ENCODE assay signal across 8 mouse cellular contexts in genomic region chr2:30414101-30414500, GRCm38 (mm10). TPM values are rescaled to one million over a fixed set of nuclear protein-coding genes. Genes with fewer than 3 reads are reported as not detected.
DNase-seq lines count a peak whose midpoint lies in the region; ATAC-seq and TF ChIP-seq lines count a peak whose summit lies in the region.

No protein-coding gene starts in this region.

- ATAC-seq in hindbrain, embryonic 12.5 days (ENCODE audit: low FRiP score): no peak
- ATAC-seq in midbrain, embryonic 16.5 days: no peak

- H3K9ac ChIP-seq in hindbrain, embryonic 12.5 days: no peak overlapping the region
- H3K9ac ChIP-seq in midbrain, embryonic 16.5 days (ENCODE audit: low read depth, low read length): no peak overlapping the region

- peak overlapping the region; percentile 98 for H3K27ac ChIP-seq in layer of hippocampus, adult 2 months
- no peak overlapping the region for H3K27ac ChIP-seq in hindbrain, embryonic 12.5 days
- no peak overlapping the region for H3K27ac ChIP-seq in midbrain, embryonic 16.5 days (ENCODE audit: low read length)

- WGBS in hindbrain, embryonic 12.5 days: 85% methylated on average over 4 of the region's 4 CpGs
- 97% methylated on average over 4 of the region's 4 CpGs for WGBS in midbrain, embryonic 16.5 days

- no peak for TF ChIP-seq CTCF in layer of hippocampus, adult 2 months (conservative IDR thresholded peaks at IDR 0.05)

- H3K36me3 ChIP-seq in hindbrain, embryonic 12.5 days: peaks cover 24% of the 10 kb centered on the region
- H3K36me3 ChIP-seq in midbrain, embryonic 16.5 days (ENCODE audit: control insufficient read depth, insufficient read depth, low read length): peaks cover 13% of the 10 kb centered on the region; the same call in 1 of the 2 replicates

- H3K27me3 ChIP-seq in hindbrain, embryonic 12.5 days: peaks cover 3% of the 10 kb centered on the region; the same call in 1 of the 2 replicates
- H3K27me3 ChIP-seq in midbrain, embryonic 16.5 days (ENCODE audit: control insufficient read depth, insufficient read depth, low read depth, low read length): no peaks in the 10 kb centered on the region

- H3K4me2 ChIP-seq in hindbrain, embryonic 12.5 days (replicated peaks): peak overlapping the region; percentile 63
- H3K4me2 ChIP-seq in midbrain, embryonic 16.5 days (ENCODE audit: low read length): peak overlapping the region; percentile 73

- H3K4me1 ChIP-seq in hindbrain, embryonic 12.5 days: peaks cover 39% of the 10 kb centered on the region
- H3K4me1 ChIP-seq in midbrain, embryonic 16.5 days (ENCODE audit: control insufficient read depth, insufficient read depth, low read length): peaks cover 32% of the 10 kb centered on the region

- peak; percentile 39 to 63 for DNase-seq in adrenal gland, adult (ENCODE audit: inconsistent age in 2 of 2, low spot score in 1 of 2)
- no peak for DNase-seq in adrenal gland, postnatal 25 days
- no peak for DNase-seq in layer of hippocampus, adult 2 months (ENCODE audit: low spot score in 2 of 2)
- no peak for DNase-seq in layer of hippocampus, adult 11-12 months (ENCODE audit: low spot score)
- no peak for DNase-seq in retina, postnatal 1 day
- DNase-seq in frontal cortex, postnatal 36 days (ENCODE audit: low spot score in 2 of 2): no peak

- no peaks in the 10 kb centered on the region for H3K9me3 ChIP-seq in hindbrain, embryonic 12.5 days (replicated peaks)
- H3K9me3 ChIP-seq in midbrain, embryonic 16.5 days (replicated peaks; ENCODE audit: control insufficient read depth, low read length, poor library complexity, severe bottlenecking): no peaks in the 10 kb centered on the region

- H3K4me3 ChIP-seq in layer of hippocampus, adult 2 months: peak overlapping the region; percentile 93
- H3K4me3 ChIP-seq in hindbrain, embryonic 12.5 days: peak overlapping the region; percentile 81; the same call in 1 of the 2 replicates
- peak overlapping the region; percentile 94; the same call in 1 of the 2 replicates for H3K4me3 ChIP-seq in midbrain, embryonic 16.5 days (ENCODE audit: low read depth, low read length)

RNA-seq across cellular contexts. Expression of gene Crat, which starts 1.5 kb away (rescaled TPM):
- 130 and 142 TPM in 2 replicates for total RNA-seq in adrenal gland, postnatal 25 days (2021)
- 10 to 100 TPM; 50.9 to 51.6 TPM for total RNA-seq in layer of hippocampus, adult 2 months (2021)
- polyA plus RNA-seq in hindbrain, embryonic 12.5 days (2016; fragmentation: Nextera tagmentation; extraction: Ambion mirVana): 23.9 and 26.8 TPM in 2 replicates
- polyA plus RNA-seq in midbrain, embryonic 16.5 days (2015; fragmentation: Nextera tagmentation; extraction: Ambion mirVana): 23.6 and 26.0 TPM in 2 replicates

RNA-seq across cellular contexts. Expression of gene Ptpa, which starts 1.7 kb away (rescaled TPM):
- 130 and 145 TPM in 2 replicates for total RNA-seq in adrenal gland, postnatal 25 days (2021)
- total RNA-seq in layer of hippocampus, adult 2 months (2021): 100 to 1,000 TPM; 152 to 168 TPM
- 133 and 134 TPM in 2 replicates for polyA plus RNA-seq in hindbrain, embryonic 12.5 days (2016; fragmentation: Nextera tagmentation; extraction: Ambion mirVana)
- polyA plus RNA-seq in midbrain, embryonic 16.5 days (2015; fragmentation: Nextera tagmentation; extraction: Ambion mirVana): 146 and 156 TPM in 2 replicates

RNA-seq across cellular contexts. Expression of gene Dolpp1, which starts 22.0 kb away (rescaled TPM):
- total RNA-seq in adrenal gland, postnatal 25 days (2021): 22.3 and 28.5 TPM in 2 replicates
- 10 to 100 TPM; 22.8 to 24.0 TPM for total RNA-seq in layer of hippocampus, adult 2 months (2021)
- 46.9 and 50.2 TPM in 2 replicates for polyA plus RNA-seq in hindbrain, embryonic 12.5 days (2016; fragmentation: Nextera tagmentation; extraction: Ambion mirVana)
- polyA plus RNA-seq in midbrain, embryonic 16.5 days (2015; fragmentation: Nextera tagmentation; extraction: Ambion mirVana): 63.6 and 67.8 TPM in 2 replicates

RNA-seq across cellular contexts. Expression of gene Miga2, which starts 50.1 kb away (rescaled TPM):
- total RNA-seq in adrenal gland, postnatal 25 days (2021): 65.4 and 83.5 TPM in 2 replicates
- total RNA-seq in layer of hippocampus, adult 2 months (2021): 100 to 1,000 TPM; 112 to 120 TPM
- 29.3 and 30.7 TPM in 2 replicates for polyA plus RNA-seq in hindbrain, embryonic 12.5 days (2016; fragmentation: Nextera tagmentation; extraction: Ambion mirVana)
- 32.9 and 35.0 TPM in 2 replicates for polyA plus RNA-seq in midbrain, embryonic 16.5 days (2015; fragmentation: Nextera tagmentation; extraction: Ambion mirVana)

RNA-seq across cellular contexts. Expression of gene Sh3glb2, which starts 55.0 kb away (rescaled TPM):
- 90.0 and 111 TPM in 2 replicates for total RNA-seq in adrenal gland, postnatal 25 days (2021)
- 100 to 1,000 TPM; 287 to 288 TPM for total RNA-seq in layer of hippocampus, adult 2 months (2021)
- polyA plus RNA-seq in hindbrain, embryonic 12.5 days (2016; fragmentation: Nextera tagmentation; extraction: Ambion mirVana): 113 and 116 TPM in 2 replicates
- 206 and 218 TPM in 2 replicates for polyA plus RNA-seq in midbrain, embryonic 16.5 days (2015; fragmentation: Nextera tagmentation; extraction: Ambion mirVana)

Comparison
In these comparisons a context has a peak if more than half of its experiments do, and no peak if none do; other contexts are left out.
1. DNase-seq: peak in adrenal gland, adult (2 of 2); none in adrenal gland, postnatal 25 days (single experiment), layer of hippocampus, adult 2 months (0 of 2), layer of hippocampus, adult 11-12 months (single experiment), retina, postnatal 1 day (single experiment) and frontal cortex, postnatal 36 days (0 of 2).
2. Peak in every context shown above with its lines, with median percentiles within 50 percentile points of each other: H3K4me3 ChIP-seq.